Mouse (Mus musculus) thymus, postnatal 25 days (tissue): ENCODE measurements at regions not wholly inside any gene's neighbourhood (a gene's known extent, or its start where the extent isn't known, plus 50 kb on each side); places are given as distances from the start of the nearest gene placed in this dataset.

Experiments used
- DNase-seq: peaks from one replicate; pipeline ENCODE4 v3.0.0; 2022

GRCm38 (mm10) chr5:52920251-52920650 lies 86.4 kb downstream of the Anapc4 start:
- no peak for DNase-seq

- no peak for DNase-seq
Observed at GRCm38 (mm10) chr5:52920722-52921264, 87.0 kb downstream of the Anapc4 start.

GRCm38 (mm10) chr5:52925006-52925405 lies 91.2 kb downstream of the Anapc4 start:
- no peak for DNase-seq

GRCm38 (mm10) chr5:52929690-52930089 lies 95.9 kb downstream of the Anapc4 start:
- no peak for DNase-seq

GRCm38 (mm10) chr5:52933291-52933690 lies 99.5 kb downstream of the Anapc4 start:
- no peak for DNase-seq

GRCm38 (mm10) chr5:52937626-52938025 lies 100.3 kb upstream of the Slc34a2 start:
- no peak for DNase-seq

- DNase-seq: no peak
Observed at GRCm38 (mm10) chr5:52939994-52940393, 97.9 kb upstream of the Slc34a2 start.

- no peak for DNase-seq
Observed at GRCm38 (mm10) chr5:52940645-52941044, 97.2 kb upstream of the Slc34a2 start.

- no peak for DNase-seq
Observed at GRCm38 (mm10) chr5:52953875-52954274, 84.0 kb upstream of the Slc34a2 start.

- DNase-seq: no peak
Observed at GRCm38 (mm10) chr5:52954713-52955112, 83.2 kb upstream of the Slc34a2 start.

- no peak for DNase-seq
Observed at GRCm38 (mm10) chr5:52964209-52964608, 73.7 kb upstream of the Slc34a2 start.

- no peak for DNase-seq
Observed at GRCm38 (mm10) chr5:52971811-52972210, 66.1 kb upstream of the Slc34a2 start.

GRCm38 (mm10) chr5:52973003-52973402 lies 64.9 kb upstream of the Slc34a2 start:
- DNase-seq: no peak

GRCm38 (mm10) chr5:52975557-52976088 lies 62.3 kb upstream of the Slc34a2 start:
- DNase-seq: no peak

- peak; percentile 3 for DNase-seq
Observed at GRCm38 (mm10) chr5:52977826-52978687, 59.8 kb upstream of the Slc34a2 start.

GRCm38 (mm10) chr5:52979458-52979857 lies 58.4 kb upstream of the Slc34a2 start:
- no peak for DNase-seq

GRCm38 (mm10) chr5:52982056-52982455 lies 55.8 kb upstream of the Slc34a2 start:
- DNase-seq: no peak

GRCm38 (mm10) chr5:52982741-52983140 lies 55.1 kb upstream of the Slc34a2 start:
- no peak for DNase-seq
